Mouse (Mus musculus) effector memory CD4-positive, alpha-beta T cell, adult 7 months (primary cell): ENCODE data around the gene Sympk. TPM values are rescaled to one million over a fixed set of nuclear protein-coding genes. Genes with fewer than 3 reads are reported as not detected.

Experiments
- polyA plus RNA-seq: library from polyadenylated mRNA; unstranded; fragments of 100-300 nt; shearing (Covaris generic); gene quantifications from one replicate; pipeline ENCODE4 v1.2.1, GENCODE M21; 2017

Sympk gene
- polyA plus RNA-seq, result 17.2 TPM

DNA sequence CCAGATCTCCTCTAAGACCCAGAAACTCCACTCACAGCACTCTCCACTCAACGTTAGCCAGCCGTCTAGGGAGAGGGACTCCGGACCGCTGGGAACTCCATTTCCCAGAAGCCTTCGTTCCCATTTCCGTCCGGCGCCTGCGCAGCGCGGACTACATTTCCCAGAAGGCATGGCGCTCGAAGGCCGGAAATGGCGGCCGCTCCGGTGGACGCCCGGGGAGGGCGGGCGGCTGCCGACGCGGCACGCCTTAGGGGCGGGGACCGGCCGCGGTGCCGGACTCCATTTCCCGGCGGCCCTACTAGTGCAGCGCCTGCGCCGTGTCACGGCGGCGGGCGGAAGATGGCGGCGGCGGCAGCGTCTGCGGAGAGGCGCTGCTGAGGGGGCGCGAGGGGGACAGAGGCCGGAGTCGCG, at the start of gene Sympk:
Gene Sympk (plus strand): TSS at position 282 of the 411 bp plus-strand sequence.

DNA sequence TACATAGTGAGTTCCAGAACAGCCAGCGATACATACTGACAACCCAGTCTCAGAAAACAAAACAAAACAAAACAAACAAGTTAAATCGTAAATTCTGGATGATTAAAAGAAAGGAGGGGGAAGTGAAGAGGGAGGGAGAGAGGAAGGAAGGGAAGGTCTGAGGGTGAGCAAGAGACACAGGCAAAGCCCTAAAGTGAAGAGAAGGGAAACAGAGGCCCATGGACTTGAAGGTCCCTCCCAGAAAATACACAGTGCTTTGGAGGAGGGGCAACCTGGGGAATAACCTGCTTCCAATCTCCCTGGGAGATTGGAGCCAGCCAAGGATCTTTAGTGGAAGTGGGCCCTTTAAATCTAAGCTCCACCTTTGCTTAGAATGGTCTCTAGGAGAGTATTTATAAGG, 37.1 kb upstream of the Sympk start, which contains the start of gene Nanos2:
Gene Nanos2 (plus strand): TSS at position 301 of the 400 bp plus-strand sequence.

DNA sequence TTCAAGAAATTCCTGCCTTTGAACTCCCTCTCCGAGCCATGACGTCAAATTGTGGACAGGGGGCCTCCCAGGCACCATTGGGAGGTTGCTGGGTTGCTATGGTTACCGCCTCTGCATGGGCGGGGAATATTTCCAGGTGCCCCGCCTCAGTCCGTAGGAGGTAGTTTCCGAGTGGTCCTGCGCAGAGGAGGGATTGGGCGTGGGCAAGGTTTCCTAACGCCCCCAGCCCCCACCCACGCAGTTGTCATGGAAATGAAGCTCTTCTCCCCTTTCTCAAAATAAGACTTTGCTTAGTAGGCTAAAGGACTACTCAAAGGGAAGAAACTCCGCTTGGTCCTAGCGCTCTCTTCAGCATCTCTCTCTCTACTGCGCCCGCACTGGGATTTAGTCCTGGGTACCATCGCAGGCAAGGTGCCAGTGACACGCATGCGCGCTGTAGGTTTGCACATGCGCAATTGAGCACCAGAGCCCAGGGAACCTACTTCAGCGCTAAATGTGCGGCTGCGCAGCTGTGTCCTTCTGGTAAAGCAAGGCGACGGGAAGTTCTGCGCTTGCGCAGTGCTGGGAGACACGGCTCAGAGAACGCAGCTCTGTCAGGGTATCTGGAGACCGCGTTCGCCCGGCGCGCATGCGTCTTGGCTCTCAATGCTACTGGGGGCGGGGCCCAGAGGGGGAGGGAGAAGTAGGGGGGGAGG, 33.4 kb upstream of the Sympk start, which contains the start of gene Mypop:
Gene Mypop (plus strand): TSS at position 645 of the 695 bp plus-strand sequence.

DNA sequence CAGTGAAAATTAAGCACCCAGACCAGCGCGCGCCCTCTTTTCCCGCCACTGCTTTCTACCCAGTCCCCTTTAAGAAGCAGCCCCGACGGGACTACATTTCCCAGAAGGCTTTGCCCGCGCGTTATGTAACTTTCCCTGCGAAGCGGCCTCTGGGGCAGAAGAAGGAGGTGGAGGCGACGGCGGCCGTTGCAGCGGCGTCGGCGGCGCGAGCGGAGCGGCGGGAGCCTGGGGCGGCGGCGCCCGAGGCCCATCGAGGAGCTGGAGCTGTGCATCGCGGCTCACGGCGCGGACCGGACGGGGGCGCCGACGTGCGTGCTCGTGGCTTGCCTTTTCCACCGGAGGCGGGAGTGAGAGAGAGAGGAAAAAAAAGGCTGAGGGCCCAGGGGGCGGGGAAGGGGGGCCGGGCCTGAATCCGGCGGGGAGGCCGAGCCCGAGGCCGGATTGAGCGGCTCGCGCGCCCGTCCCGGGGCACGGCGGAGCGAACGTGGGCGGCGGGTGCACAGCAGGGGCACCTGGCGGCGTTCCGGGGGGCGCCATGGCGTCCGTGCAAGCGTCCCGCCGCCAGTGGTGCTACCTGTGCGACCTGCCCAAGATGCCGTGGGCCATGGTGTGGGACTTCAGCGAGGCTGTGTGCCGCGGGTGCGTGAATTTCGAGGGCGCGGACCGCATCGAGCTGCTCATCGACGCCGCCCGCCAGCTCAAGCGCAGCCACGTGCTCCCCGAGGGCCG, 20.1 kb upstream of the Sympk start, which contains the start of gene Irf2bp1:
Gene Irf2bp1 (plus strand): TSS at position 143 of the 729 bp plus-strand sequence.

DNA sequence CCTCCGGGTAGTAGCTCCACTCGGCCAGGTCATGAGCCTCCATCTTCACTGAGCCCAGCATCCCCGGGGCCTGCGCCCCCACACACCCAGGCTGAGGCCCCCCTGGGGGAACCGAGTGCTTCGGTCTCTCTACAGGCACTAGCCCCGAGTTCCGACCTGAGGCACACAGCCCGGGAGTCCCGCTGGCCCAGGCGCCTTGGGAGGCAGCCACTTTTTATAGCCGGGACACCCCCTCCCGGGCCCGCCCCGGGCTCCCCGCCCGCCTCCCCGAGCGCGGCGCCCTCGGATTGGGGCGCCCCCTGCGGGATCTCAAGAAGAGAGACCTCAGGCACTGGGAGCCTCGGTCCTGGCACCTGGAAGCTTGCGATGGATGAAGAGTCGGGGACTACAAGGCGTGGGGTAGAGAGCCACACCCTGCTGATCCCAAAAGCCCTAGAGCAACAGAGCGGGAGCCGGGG, 791 bp upstream of the Sympk start, which contains the start of gene Foxa3:
Gene Foxa3 (minus strand): TSS at position 182 of the 458 bp plus-strand sequence.

DNA sequence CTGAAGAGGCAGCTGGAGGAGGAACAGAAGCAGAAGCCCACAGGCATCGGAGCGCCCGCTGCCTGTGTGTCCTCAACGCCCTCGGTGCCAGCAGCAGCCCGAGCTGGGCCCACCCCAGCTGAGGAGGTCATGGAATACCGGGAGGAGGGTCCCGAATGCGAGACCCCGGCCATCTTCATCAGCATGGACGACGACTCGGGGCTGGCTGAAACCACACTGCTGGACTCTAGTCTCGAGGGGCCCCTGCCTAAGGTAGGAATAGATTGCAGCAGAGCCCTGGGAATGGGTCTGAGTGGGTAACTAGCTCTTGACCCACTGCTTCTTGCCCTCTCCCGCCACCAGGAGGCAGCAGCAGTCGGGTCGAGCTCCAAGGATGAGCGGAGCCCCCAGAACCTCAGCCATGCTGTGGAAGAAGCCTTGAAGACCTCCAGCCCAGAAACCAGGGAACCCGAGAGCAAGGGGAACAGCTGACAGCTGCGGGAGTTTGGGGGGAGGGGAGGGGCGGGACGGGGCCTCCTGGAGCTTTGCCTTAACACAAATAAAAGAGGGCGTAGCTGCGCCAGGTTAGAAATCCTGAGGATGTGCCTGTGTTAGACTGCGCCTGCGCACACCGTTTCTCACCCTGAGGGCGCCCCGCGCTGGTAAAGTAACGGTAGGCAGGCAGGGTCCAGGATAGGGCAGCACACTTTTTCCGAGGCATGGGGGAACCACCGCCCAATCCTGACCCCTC, 30.0 kb downstream of the Sympk start, which contains the start of gene Rsph6a:
Gene Rsph6a (plus strand): TSS at position 644 of the 730 bp plus-strand sequence.

DNA sequence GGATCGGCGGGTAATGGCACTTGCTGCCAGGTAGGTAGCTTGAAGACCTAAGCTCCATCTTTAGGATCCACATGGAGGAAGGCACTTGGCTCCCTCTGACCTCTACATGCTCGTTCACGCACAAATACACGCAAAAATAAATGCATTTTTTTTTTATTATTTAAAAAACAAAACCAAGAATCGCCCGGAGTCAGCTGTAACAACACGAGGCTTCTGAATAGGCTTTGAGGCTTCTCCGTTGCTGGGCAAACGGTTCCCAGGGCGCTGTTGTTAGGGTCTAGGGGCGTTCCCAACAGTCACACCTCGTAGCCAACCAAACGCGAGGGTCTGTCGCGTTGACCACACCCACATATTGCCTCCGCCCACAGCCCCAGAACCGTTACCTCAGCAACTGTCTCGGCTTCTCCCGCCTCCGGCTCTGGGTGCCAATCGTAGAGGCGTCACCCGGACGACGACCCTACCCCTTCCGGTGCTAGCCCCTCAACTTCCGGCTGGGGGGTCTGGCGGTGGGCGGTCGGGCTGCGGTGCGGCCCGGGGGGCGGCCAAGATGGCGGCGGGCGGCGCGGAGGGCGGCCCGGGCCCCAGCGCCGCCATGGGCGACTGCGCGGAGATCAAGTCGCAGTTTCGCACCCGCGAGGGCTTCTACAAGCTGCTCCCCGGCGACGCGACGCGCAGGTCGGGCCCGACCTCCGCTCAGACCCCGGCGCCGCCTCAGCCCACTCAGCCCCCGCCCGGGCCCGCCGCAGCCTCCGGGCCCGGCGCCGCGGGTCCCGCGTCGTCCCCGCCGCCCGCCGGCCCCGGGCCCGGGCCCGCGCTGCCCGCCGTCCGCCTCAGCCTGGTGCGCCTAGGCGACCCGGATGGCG, 51.8 kb downstream of the Sympk start, which contains the start of gene Dmwd:
Gene Dmwd (plus strand): TSS at position 505 of the 863 bp plus-strand sequence.

DNA sequence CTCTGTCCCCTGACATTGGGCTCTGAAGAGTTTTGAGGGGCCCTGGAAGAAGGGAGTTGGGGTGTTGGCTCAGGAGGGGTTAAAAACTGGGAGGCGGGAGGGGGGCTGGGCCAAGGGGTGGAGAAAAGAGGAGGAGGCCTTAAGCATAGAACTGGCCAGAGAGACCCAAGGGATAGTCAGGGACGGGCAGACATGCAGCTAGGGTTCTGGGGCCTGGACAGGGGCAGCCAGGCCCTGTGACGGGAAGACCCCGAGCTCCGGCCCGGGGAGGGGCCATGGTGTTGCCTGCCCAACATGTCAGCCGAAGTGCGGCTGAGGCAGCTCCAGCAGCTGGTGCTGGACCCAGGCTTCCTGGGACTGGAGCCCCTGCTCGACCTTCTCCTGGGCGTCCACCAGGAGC, 59.5 kb downstream of the Sympk start, which contains the start of gene Dmpk:
Gene Dmpk (plus strand): TSS at position 149 of the 400 bp plus-strand sequence.

DNA sequence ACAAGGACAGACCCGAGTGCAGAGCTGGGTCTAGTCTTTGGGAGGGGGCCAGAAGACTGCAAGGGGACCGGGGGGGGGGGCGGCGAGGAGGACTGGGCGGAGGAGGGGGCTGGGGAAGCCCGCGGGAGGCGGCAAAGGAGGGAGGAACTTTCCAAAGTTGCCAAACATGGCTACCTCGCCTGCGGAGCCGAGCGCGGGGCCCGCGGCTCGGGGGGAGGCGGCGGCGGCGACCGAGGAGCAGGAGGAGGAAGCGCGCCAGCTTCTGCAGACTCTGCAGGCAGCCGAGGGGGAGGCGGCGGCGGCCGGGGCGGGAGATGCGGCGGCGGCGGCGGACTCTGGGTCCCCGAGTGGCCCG, 70.3 kb downstream of the Sympk start, which contains the start of gene Six5:
Gene Six5 (plus strand): TSS at position 124 of the 355 bp plus-strand sequence.

Other genes starting within 250 kb of the Sympk start
- gene Psg19, start 225.9 kb upstream of the Sympk start, polyA plus RNA-seq, result 0.18 TPM
- gene Psg17, start 202.8 kb upstream of the Sympk start, polyA plus RNA-seq, result not detected
- gene Mill2, start 184.4 kb upstream of the Sympk start, polyA plus RNA-seq, result 1.1 TPM
- 84.2 TPM for gene Pglyrp1, start 153.0 kb upstream of the Sympk start, polyA plus RNA-seq
- 23.0 TPM for gene Ccdc61, start 114.0 kb upstream of the Sympk start, polyA plus RNA-seq
- gene Nova2, start 98.5 kb upstream of the Sympk start, polyA plus RNA-seq, result not detected
- gene Nanos2, start 37.0 kb upstream of the Sympk start, polyA plus RNA-seq, result not detected
- gene Mypop, start 33.1 kb upstream of the Sympk start, polyA plus RNA-seq, result 5.5 TPM
- gene Irf2bp1, start 20.3 kb upstream of the Sympk start, polyA plus RNA-seq, result 32.3 TPM
- gene Foxa3, start 839 bp upstream of the Sympk start, polyA plus RNA-seq, result not detected
- gene Rsph6a, start 30.3 kb downstream of the Sympk start, polyA plus RNA-seq, result not detected
- not detected for gene Dmwd, start 51.9 kb downstream of the Sympk start, polyA plus RNA-seq
- not detected for gene Dmpk, start 59.5 kb downstream of the Sympk start, polyA plus RNA-seq
- not detected for gene Six5, start 70.2 kb downstream of the Sympk start, polyA plus RNA-seq
- not detected for gene Gm4969, start 94.0 kb downstream of the Sympk start, polyA plus RNA-seq
- 10.6 TPM for gene Fbxo46, start 95.5 kb downstream of the Sympk start, polyA plus RNA-seq
- gene Qpctl, start 124.9 kb downstream of the Sympk start, polyA plus RNA-seq, result 9.3 TPM
- gene Snrpd2, start 125.3 kb downstream of the Sympk start, polyA plus RNA-seq, result 34.4 TPM
- not detected for gene Gipr, start 141.8 kb downstream of the Sympk start, polyA plus RNA-seq
- 11.0 TPM for gene Eml2, start 152.0 kb downstream of the Sympk start, polyA plus RNA-seq
- gene Gpr4, start 188.2 kb downstream of the Sympk start, polyA plus RNA-seq, result not detected
- 66.0 TPM for gene Opa3, start 204.0 kb downstream of the Sympk start, polyA plus RNA-seq
- gene Vasp, start 247.4 kb downstream of the Sympk start, polyA plus RNA-seq, result 205 TPM